Comparison of ENCODE assay signal across 20 mouse cellular contexts in the genomic region with DNA sequence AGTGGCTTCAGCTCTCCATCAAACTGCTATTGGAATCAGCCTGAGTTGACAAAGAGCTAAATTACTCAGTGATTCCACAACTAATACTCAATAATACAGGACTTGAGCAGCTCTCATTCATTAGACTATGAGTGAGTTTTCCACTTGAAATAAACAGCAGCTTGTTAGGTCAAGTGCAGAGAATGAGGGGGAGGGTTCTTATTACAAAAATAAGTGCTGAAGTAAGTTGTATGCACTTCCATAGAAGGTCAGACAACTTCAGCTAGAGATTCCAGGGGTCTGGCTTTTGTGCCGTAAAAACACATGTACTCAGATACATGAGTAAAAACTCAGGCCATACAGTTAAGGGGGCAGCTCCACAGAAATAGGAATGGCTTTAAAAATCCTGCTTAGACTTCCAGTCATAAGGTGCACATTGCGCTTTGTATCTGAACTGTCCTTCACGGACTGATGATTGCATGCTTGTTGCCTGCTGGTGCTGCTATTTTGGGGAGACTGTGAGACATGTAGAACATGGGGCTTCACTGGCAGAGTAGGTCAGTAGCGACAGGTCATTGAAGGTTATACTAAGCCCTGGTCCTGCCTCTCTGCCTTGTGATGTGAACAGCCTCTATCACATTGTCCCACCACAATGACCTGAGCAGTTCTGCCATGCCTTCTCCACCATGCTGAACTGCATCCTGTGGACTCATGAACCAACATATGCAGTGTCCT.
A peak's percentile ranks its signal among the peaks of the same experiment; 100 is the strongest.
DNase-seq lines count a peak whose midpoint lies in the region; ATAC-seq lines count a peak whose summit lies in the region.
"Had no signal": no experiment of that assay in that cellular context is flagged by ENCODE, and none has a peak within 500 bp of the region (broad histone marks: within the 10 kb centered on the region; RNA-seq: fewer than 3 reads in every experiment).

No protein-coding gene starts in this region.

- DNase-seq in heart, adult 11 months: peak; percentile 88
- DNase-seq in heart, postnatal 14 days: no peak
- no peak for DNase-seq in heart, embryonic 10.5 days (ENCODE audit: low spot score)
- peak; percentile 12 to 24 for DNase-seq in heart, postnatal 10 days
- DNase-seq in midbrain, embryonic 14.5 days: no peak
- DNase-seq in midbrain, embryonic 10.5 days (ENCODE audit: low spot score): no peak
- DNase-seq: adrenal gland, postnatal 10 days; cerebellum, adult 11-12 months; cerebellum, adult 9-11 months; cerebellum, postnatal 36 days; gastrocnemius, adult 2 months; gastrocnemius, postnatal 25 days; kidney, adult 11 months; kidney, adult 9 months had no signal

- peaks cover 4% of the 10 kb centered on the region; the same call in 1 of the 2 replicates for H3K4me1 ChIP-seq in heart, embryonic 10.5 days
- peaks cover 0 to 3% of the 10 kb centered on the region in 2 experiments; a peak in 1 of 4 replicates for H3K4me1 ChIP-seq in heart, embryonic 14.5 days (ENCODE audit: control insufficient read depth in 2 of 2, insufficient read depth in 2 of 2, low read length in 2 of 2)
- no peaks in the 10 kb centered on the region for H3K4me1 ChIP-seq in midbrain, embryonic 14.5 days (ENCODE audit: control insufficient read depth, insufficient read depth, low read length)
- no peaks in the 10 kb centered on the region for H3K4me1 ChIP-seq in midbrain, embryonic 10.5 days
- H3K4me1 ChIP-seq: embryonic facial prominence, embryonic 13.5 days; forebrain, embryonic 12.5 days had no signal

- no peaks in the 10 kb centered on the region for H3K9me3 ChIP-seq in heart, embryonic 10.5 days
- H3K9me3 ChIP-seq in heart, embryonic 14.5 days (ENCODE audit: control insufficient read depth, low read length): no peaks in the 10 kb centered on the region
- H3K9me3 ChIP-seq in midbrain, embryonic 14.5 days (ENCODE audit: control insufficient read depth, low read length): no peaks in the 10 kb centered on the region
- H3K9me3 ChIP-seq in midbrain, embryonic 10.5 days (replicated peaks): no peaks in the 10 kb centered on the region
- H3K9me3 ChIP-seq: embryonic facial prominence, embryonic 13.5 days; forebrain, embryonic 12.5 days had no signal

- peak; percentile 73; the same call in 1 of the 2 replicates for ATAC-seq in heart, embryonic 14.5 days (ENCODE audit: insufficient number of reproducible peaks, insufficient read depth, low FRiP score, low read depth)
- no peak for ATAC-seq in midbrain, embryonic 14.5 days (ENCODE audit: low FRiP score, low TSS enrichment)
- ATAC-seq: forebrain, embryonic 16.5 days; hindbrain, embryonic 16.5 days; inflammation-experienced regulatory T-cells, adult 6 months had no signal

- intact Hi-C loops in heart, postnatal 14 days (cut with DNase I): no loop called here
- intact Hi-C loops in heart, postnatal 10 days (cut with DNase I): no loop called here

- WGBS in heart, embryonic 10.5 days: 62% methylated on average over 4 of the region's 4 CpGs
- 45% methylated on average over 4 of the region's 4 CpGs for WGBS in heart, embryonic 14.5 days
- 94% methylated on average over 4 of the region's 4 CpGs for WGBS in midbrain, embryonic 14.5 days
- 93% methylated on average over 4 of the region's 4 CpGs for WGBS in midbrain, embryonic 10.5 days

- no peak overlapping the region for H3K9ac ChIP-seq in heart, embryonic 14.5 days (ENCODE audit: low read length)
- H3K9ac ChIP-seq in midbrain, embryonic 14.5 days (replicated peaks; ENCODE audit: low read length): no peak overlapping the region
- H3K9ac ChIP-seq: embryonic facial prominence, embryonic 13.5 days; forebrain, embryonic 12.5 days had no signal

- H3K4me3 ChIP-seq in heart, embryonic 10.5 days: no peak overlapping the region
- H3K4me3 ChIP-seq in heart, embryonic 14.5 days (ENCODE audit: control insufficient read depth in 1 of 2, insufficient read depth in 1 of 2, low read depth in 1 of 2, low read length in 2 of 2): no peak overlapping the region
- no peak overlapping the region for H3K4me3 ChIP-seq in midbrain, embryonic 14.5 days (replicated peaks; ENCODE audit: low read depth, low read length)
- H3K4me3 ChIP-seq in midbrain, embryonic 10.5 days: no peak overlapping the region
- H3K4me3 ChIP-seq: embryonic facial prominence, embryonic 13.5 days; forebrain, embryonic 12.5 days; gastrocnemius, adult 2 months had no signal

- peak overlapping the region; percentile 26; the same call in 1 of the 2 replicates for H3K4me2 ChIP-seq in heart, embryonic 14.5 days (ENCODE audit: low read length)
- H3K4me2 ChIP-seq in midbrain, embryonic 14.5 days (ENCODE audit: low read length): no peak overlapping the region
- H3K4me2 ChIP-seq: embryonic facial prominence, embryonic 13.5 days; forebrain, embryonic 12.5 days had no signal

- no peaks in the 10 kb centered on the region for H3K36me3 ChIP-seq in heart, embryonic 10.5 days
- no peaks in the 10 kb centered on the region for H3K36me3 ChIP-seq in heart, embryonic 14.5 days (ENCODE audit: control insufficient read depth, insufficient read depth, low read length)
- no peaks in the 10 kb centered on the region for H3K36me3 ChIP-seq in midbrain, embryonic 14.5 days (ENCODE audit: control insufficient read depth, insufficient read depth, low read length)
- no peaks in the 10 kb centered on the region for H3K36me3 ChIP-seq in midbrain, embryonic 10.5 days
- H3K36me3 ChIP-seq: embryonic facial prominence, embryonic 13.5 days; forebrain, embryonic 12.5 days had no signal

- peak overlapping the region; percentile 52; the same call in 1 of the 2 replicates for H3K27ac ChIP-seq in heart, embryonic 10.5 days
- peak overlapping the region; percentile 79 to 83 for H3K27ac ChIP-seq in heart, embryonic 14.5 days (replicated peaks in 1 of 2; ENCODE audit: control insufficient read depth in 1 of 2, insufficient read depth in 1 of 2, low read depth in 2 of 2, low read length in 2 of 2)
- H3K27ac ChIP-seq in midbrain, embryonic 14.5 days (replicated peaks; ENCODE audit: low read depth, low read length): no peak overlapping the region
- no peak overlapping the region for H3K27ac ChIP-seq in midbrain, embryonic 10.5 days (replicated peaks)
- H3K27ac ChIP-seq: embryonic facial prominence, embryonic 13.5 days; forebrain, embryonic 12.5 days; gastrocnemius, adult 2 months had no signal

- no peaks in the 10 kb centered on the region for H3K27me3 ChIP-seq in heart, embryonic 10.5 days (ENCODE audit: insufficient read depth, poor library complexity, severe bottlenecking)
- no peaks in the 10 kb centered on the region for H3K27me3 ChIP-seq in heart, embryonic 14.5 days (ENCODE audit: control insufficient read depth, insufficient read depth, low read length)
- no peaks in the 10 kb centered on the region for H3K27me3 ChIP-seq in midbrain, embryonic 14.5 days (ENCODE audit: control insufficient read depth, insufficient read depth, low read length)
- H3K27me3 ChIP-seq in midbrain, embryonic 10.5 days (ENCODE audit: low read depth, poor library complexity, severe bottlenecking): no peaks in the 10 kb centered on the region
- H3K27me3 ChIP-seq: embryonic facial prominence, embryonic 13.5 days; forebrain, embryonic 12.5 days had no signal

Comparison
In these comparisons a context has a peak if more than half of its experiments do, and no peak if none do; other contexts are left out.
1. DNase-seq: peak in heart, adult 11 months (single experiment) and heart, postnatal 10 days (2 of 2); none in heart, postnatal 14 days (0 of 2), heart, embryonic 10.5 days (single experiment), midbrain, embryonic 14.5 days (single experiment) and midbrain, embryonic 10.5 days (single experiment).
2. H3K27ac ChIP-seq: peak in heart, embryonic 10.5 days (single experiment) and heart, embryonic 14.5 days (2 of 2); none in midbrain, embryonic 14.5 days (single experiment) and midbrain, embryonic 10.5 days (single experiment).